Mouse (Mus musculus) forebrain, embryonic 14.5 days (tissue): Measurements from ENCODE around the gene Ccdc84. TPM values are rescaled to one million over a fixed set of nuclear protein-coding genes. Genes with fewer than 3 reads are reported as not detected.
"Not testable (repeated sequence)": the region's sequence is repeated elsewhere in the genome, so short reads cannot be mapped to it uniquely, and the experiment has no call there.

Source experiments
- ATAC-seq: fragments of 200-750 bp; cut with Nextera tagmentation; 2 replicates; pipeline ENCODE4 v1.8.0; 2017; ENCODE audit warnings: mild to moderate bottlenecking, moderate library complexity
- DNase-seq: peaks from one replicate; pipeline ENCODE4 v3.0.0-alpha.2; 2015; ENCODE audit warnings: low spot score
- H3K27ac ChIP-seq: fragments of 300-500 bp; sonication (generic); 2 replicates; pipeline ENCODE4 v1.5.1; 2014; ENCODE audit warnings: low read depth, mild to moderate bottlenecking, control low read depth, low read length, moderate library complexity
- H3K27me3 ChIP-seq: fragments of 300-500 bp; sonication (generic); replicated peaks from 2 replicates; pipeline ENCODE4 v1.6.1; 2014; ENCODE audit warnings: low read length, control low read depth, mixed read lengths; ENCODE audit not compliant: control insufficient read depth, insufficient read depth
- H3K36me3 ChIP-seq: fragments of 300-500 bp; sonication (generic); 2 replicates; pipeline ENCODE4 v1.6.1; 2014; ENCODE audit warnings: low read length, control low read depth; ENCODE audit not compliant: control insufficient read depth, insufficient read depth
- H3K4me1 ChIP-seq: fragments of 300-500 bp; sonication (generic); 2 replicates; pipeline ENCODE4 v1.6.1; 2014; ENCODE audit warnings: antibody characterized with exemption, low read length, control low read depth; ENCODE audit not compliant: control insufficient read depth, insufficient read depth
- H3K4me2 ChIP-seq: fragments of 300-500 bp; sonication (generic); 2 replicates; pipeline ENCODE4 v1.6.1; 2014; ENCODE audit warnings: mild to moderate bottlenecking, control low read depth, low read length
- H3K4me3 ChIP-seq: fragments of 300-500 bp; sonication (generic); 2 replicates; pipeline ENCODE4 v1.5.1; 2014; ENCODE audit warnings: low read depth, low read length, control low read depth
- H3K9ac ChIP-seq: fragments of 300-500 bp; sonication (generic); 2 replicates; pipeline ENCODE4 v1.6.1; 2014; ENCODE audit warnings: mild to moderate bottlenecking, low read length, control low read depth, moderate library complexity
- H3K9me3 ChIP-seq: fragments of 300-500 bp; sonication (generic); replicated peaks from 2 replicates; pipeline ENCODE4 v1.6.1; 2016; ENCODE audit warnings: low read length, control low read depth, mixed read lengths; ENCODE audit not compliant: control insufficient read depth
- WGBS: fragments of 180-500 bp; shearing (Covaris S2); extraction: QIAGEN DNeasy Blood & Tissue Kit; methylation state at CpG from one replicate; pipeline ENCODE4 v1.1.7; 2014; 5-methylcytosine and 5-hydroxymethylcytosine counted together
- polyA plus RNA-seq: library from polyadenylated mRNA; unstranded; fragments of >200 nt; fragmentation: Nextera tagmentation; extraction: Ambion mirVana; gene quantifications from 2 replicates; pipeline ENCODE4 v1.2.1, GENCODE M21; 2014

The Ccdc84 gene
- polyA plus RNA-seq, 1 experiment from 2014 or later, result 21.6 TPM

DNA sequence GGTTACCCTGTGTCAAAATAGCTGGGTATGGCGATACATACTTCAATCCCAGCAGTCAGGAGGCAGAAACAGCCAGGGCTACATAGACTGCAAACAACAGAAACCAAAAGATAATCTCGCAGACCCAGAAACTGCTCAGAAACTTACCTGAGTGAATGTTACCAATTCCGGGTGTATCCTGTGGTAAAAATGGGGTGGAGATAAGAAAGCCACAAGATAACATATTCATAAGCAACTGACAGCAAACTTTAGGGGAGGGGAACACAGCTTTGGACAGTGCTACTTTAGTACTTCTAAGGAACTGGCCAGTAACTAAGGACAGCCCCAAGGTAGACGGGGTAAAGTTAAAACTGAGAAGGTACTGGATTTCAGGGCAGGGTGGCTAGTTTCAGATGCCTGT is 6.1 kb downstream of the Ccdc84 start:
- ATAC-seq, result no peak
- 88% methylated on average over 4 of the region's 4 CpGs for WGBS
- Histone ChIP-seq H3K27me3 (no peaks in the 10 kb centered on the region), H3K27ac (no peak overlapping the region), H3K36me3 (peaks cover 59% of the 10 kb centered on the region), H3K9ac (no peak overlapping the region), H3K9me3 (no peaks in the 10 kb centered on the region), H3K4me2 (no peak overlapping the region), H3K4me1 (peaks cover 11% of the 10 kb centered on the region), H3K4me3 (no peak overlapping the region)
- no peak for DNase-seq

DNA sequence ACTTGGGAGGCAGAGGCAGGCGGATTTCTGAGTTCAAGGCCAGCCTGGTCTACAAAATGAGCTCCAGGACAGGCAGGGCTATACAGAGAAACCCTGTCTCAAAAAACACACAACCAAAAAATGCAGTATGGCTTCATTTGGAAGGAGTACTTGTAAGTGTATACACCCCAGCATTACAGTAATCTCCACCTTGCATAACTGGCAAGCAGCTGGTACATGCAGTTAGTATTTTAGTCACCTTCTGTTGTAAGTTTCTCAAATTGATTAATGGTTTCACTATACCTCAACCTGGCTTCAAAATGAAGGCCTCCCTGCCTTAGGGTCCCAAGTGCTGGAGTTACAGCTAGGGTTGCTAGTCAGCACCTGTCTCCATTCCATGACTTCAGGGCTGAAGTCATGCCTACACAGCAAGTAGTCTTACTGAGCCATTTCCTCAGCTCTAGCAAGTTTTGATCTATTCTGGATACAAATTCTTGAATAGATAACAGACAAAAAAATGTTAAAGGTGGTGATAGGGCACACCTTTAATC is 6.7 kb downstream of the Ccdc84 start:
- Histone ChIP-seq H3K4me3 (no peak overlapping the region), H3K4me1 (peaks cover 7% of the 10 kb centered on the region), H3K9ac (no peak overlapping the region), H3K9me3 (no peaks in the 10 kb centered on the region), H3K4me2 (no peak overlapping the region), H3K36me3 (peaks cover 59% of the 10 kb centered on the region), H3K27me3 (no peaks in the 10 kb centered on the region), H3K27ac (no peak overlapping the region)
- ATAC-seq, result no peak
- 94% methylated on average over 1 of the region's 1 CpGs for WGBS
- no peak for DNase-seq

DNA sequence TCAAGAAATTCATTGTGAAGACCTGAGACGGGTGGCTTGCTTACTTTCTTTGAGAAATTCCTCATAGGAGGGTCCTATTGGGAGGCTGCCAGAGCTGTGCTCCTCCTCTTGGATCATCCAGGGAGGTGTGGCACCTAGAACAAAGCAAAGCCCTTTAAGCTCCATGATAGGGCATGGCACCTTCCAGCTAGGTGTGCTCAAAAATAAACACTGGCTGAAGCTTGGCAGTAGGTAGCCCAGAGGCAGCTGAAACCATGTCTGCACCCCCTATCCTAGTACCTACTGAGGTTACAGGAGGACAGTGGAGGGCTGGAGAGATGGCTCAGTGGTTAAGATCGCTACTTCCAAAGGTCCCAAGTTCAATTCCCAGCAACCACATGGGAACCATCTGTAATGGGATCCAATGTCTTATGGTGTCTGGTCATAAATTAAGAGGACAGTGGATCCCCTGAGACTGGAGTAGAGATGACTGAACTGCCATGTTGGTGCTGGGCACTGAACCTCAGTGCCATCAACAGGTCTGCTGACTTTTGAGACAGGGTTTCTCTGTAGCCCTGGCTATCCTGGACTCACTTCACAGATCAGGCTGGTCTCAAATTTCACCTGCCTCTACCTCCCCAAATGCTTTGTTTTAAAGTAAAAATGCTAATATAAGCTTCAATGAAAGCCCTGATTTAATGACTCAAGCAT is 7.6 kb downstream of the Ccdc84 start:
- 75% methylated on average over 2 of the region's 2 CpGs for WGBS
- H3K9ac ChIP-seq, result no peak overlapping the region
- H3K27ac ChIP-seq, result no peak overlapping the region
- no peak for ATAC-seq
- H3K36me3 ChIP-seq, result peaks cover 59% of the 10 kb centered on the region
- no peaks in the 10 kb centered on the region for H3K9me3 ChIP-seq
- H3K4me2 ChIP-seq, result no peak overlapping the region
- no peaks in the 10 kb centered on the region for H3K27me3 ChIP-seq
- DNase-seq, result no peak
- H3K4me3 ChIP-seq, result no peak overlapping the region
- H3K4me1 ChIP-seq, result peaks cover 10% of the 10 kb centered on the region

DNA sequence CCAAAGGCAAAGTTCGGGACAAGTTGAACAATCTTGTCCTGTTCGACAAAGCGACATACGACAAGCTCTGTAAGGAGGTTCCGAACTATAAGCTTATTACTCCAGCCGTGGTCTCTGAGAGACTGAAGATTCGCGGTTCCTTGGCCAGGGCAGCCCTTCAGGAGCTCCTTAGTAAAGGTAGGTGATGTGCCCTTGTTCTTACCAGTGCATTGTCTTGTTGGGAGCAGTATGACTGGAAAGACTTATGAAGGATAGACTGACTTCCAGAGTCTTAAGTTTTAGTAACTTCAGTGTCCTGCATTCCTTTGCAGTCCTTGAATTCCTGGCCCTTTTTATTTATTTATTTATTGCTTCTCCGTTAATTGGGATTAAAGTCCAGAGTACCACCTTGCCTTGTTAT is 9.7 kb downstream of the Ccdc84 start:
- H3K9me3 ChIP-seq, H3K27ac ChIP-seq, H3K27me3 ChIP-seq, ATAC-seq, DNase-seq, H3K9ac ChIP-seq, H3K4me1 ChIP-seq: not testable (repeated sequence)
- Histone ChIP-seq H3K36me3 (peaks cover 67% of the 10 kb centered on the region), H3K4me2 (peak overlapping the region; percentile 76), H3K4me3 (peak overlapping the region; percentile 81)
- WGBS, result 79% methylated on average over 9 of the region's 9 CpGs

DNA sequence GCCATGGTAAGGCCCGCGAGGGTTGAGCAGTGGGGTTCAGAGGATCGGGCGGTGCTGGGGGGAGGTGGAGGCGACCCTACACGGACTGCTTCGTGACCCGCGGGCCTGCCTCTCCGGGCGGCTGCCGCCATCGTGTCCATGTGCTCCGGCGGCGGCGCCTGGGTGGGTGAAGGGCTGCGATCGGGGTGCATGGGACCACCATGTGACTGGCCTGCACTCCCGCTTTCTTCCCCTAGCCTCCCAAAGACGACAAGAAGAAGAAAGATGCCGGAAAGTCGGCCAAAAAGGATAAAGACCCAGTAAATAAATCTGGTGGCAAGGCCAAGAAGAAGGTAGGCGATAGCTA is 10.6 kb downstream of the Ccdc84 start:
- Histone ChIP-seq H3K9me3 (no peaks in the 10 kb centered on the region), H3K4me3 (peak overlapping the region; percentile 81), H3K4me2 (peak overlapping the region; percentile 76), H3K4me1 (peaks cover 10% of the 10 kb centered on the region), H3K9ac (peak overlapping the region; percentile 80), H3K36me3 (peaks cover 67% of the 10 kb centered on the region), H3K27me3 (no peaks in the 10 kb centered on the region), H3K27ac (peak overlapping the region; percentile 63; the same call in 1 of the 2 replicates)
- WGBS, result under 1% methylated on average over 24 of the region's 24 CpGs
- ATAC-seq (no peak), DNase-seq (no peak)

DNA sequence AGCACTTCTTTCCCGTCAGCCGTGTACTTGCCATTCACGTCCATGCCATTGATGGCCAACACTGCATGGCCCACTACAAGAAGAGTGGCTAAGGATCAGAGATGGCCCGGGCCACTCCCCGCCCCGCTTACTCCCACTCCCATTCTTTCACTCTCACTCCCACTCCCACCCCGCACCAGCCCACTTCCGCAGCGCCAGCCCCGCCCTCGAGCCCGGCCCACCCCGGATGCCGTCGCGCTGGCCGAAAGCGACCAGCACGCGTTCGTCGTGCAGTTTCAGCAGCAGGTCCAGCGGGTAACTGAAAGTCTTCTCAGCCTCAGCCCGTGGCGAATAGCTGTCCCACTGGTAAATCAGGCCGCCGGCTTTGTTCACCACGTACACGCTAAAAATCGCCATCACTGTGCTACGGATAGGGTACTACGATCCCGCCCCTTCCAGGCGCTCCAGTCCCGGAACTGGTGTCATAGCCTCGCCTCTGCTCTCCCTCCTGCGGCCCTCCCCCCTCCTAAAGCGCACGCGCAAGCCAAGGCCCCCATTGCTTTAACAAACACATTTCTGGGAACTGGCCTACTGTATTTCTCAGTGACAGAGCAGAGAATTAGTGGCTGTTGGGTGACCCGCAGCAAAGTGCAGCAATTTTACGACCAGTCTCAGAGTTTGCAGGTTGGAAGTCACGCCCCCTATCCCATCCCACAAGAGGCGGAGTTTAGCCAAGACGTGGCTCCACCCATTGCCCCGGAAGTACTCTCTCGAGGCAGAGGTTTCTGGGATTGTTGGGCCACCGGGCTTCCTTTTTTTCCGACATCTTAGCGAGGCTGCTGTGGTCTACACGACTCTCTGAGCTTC is 11.2 kb downstream of the Ccdc84 start, which contains the start of the genes Rps25 and Trappc4:
Rps25 (plus strand) TSS at position 234 of the 846 bp plus-strand sequence.
Trappc4 (minus strand) TSS at position 695 of the 846 bp plus-strand sequence.
- Histone ChIP-seq H3K27me3 (no peaks in the 10 kb centered on the region), H3K4me2 (peak within 1 kb of the TSS; percentile 76), H3K36me3 (peaks cover 67% of the 10 kb centered on the region), H3K4me3 (peak within 1 kb of the TSS; percentile 81), H3K27ac (peak within 1 kb of the TSS; percentile 95), H3K9me3 (no peaks in the 10 kb centered on the region), H3K4me1 (peaks cover 10% of the 10 kb centered on the region), H3K9ac (peak within 1 kb of the TSS; percentile 80)
- peak; percentile 98 for DNase-seq
- WGBS, result under 1% methylated on average over 50 of the region's 51 CpGs
- peak; percentile 97 for ATAC-seq

DNA sequence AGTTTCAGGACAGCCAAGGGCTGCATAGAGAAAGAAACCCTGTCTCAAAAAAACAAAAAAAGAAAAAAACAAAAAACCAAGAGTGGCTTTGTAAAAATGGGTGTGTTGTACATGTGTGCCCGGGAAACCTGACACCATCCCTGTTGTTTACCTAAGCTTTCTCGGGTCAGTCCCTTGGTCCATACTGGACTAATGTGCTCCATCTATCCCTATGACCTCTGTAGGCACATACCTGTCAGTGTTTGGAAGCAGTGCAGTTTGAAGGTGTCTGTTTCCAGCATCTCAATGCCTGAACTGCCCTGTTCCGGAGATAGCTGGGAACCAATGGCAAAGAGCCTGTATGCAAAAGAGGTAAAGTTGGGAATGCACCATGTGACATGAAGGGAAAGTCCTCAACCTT is 13.4 kb downstream of the Ccdc84 start:
- peaks cover 10% of the 10 kb centered on the region for H3K4me1 ChIP-seq

DNA sequence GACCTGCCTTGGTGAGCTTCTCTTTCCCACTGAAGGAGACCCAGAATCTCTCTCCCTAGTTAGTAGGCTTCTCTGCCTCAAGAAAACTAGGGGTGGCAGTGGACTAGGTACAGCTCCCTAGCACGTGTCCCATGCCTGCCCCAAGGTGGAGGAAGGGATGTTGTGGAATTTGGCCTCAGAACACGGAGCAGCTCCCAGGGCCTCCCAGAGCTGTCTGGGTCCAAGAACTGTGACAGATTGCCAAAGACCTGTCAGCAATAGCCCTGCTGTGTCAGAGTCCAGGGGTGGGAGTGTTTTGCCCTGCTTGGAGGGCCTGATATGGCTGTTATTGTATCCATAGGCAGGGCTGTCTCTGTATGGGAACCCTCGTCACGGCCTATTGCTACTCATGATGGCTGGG is 17.3 kb downstream of the Ccdc84 start:
- no peaks in the 10 kb centered on the region for H3K27me3 ChIP-seq
- no peaks in the 10 kb centered on the region for H3K9me3 ChIP-seq
- H3K4me2 ChIP-seq, result no peak overlapping the region
- peaks cover 8% of the 10 kb centered on the region for H3K4me1 ChIP-seq
- H3K27ac ChIP-seq, result no peak overlapping the region
- 84% methylated on average over 4 of the region's 4 CpGs for WGBS
- H3K9ac ChIP-seq, result no peak overlapping the region
- H3K4me3 ChIP-seq, result no peak overlapping the region
- no peak for DNase-seq
- no peak for ATAC-seq
- H3K36me3 ChIP-seq, result peaks cover 66% of the 10 kb centered on the region

More for the DNA sequence above, 13.4 kb downstream of the Ccdc84 start:
- no peak for DNase-seq
- Histone ChIP-seq H3K27ac (no peak overlapping the region), H3K4me3 (no peak overlapping the region), H3K4me2 (no peak overlapping the region), H3K9ac (no peak overlapping the region), H3K27me3 (no peaks in the 10 kb centered on the region), H3K9me3 (no peaks in the 10 kb centered on the region), H3K36me3 (peaks cover 67% of the 10 kb centered on the region)
- no peak for ATAC-seq
- 91% methylated on average over 3 of the region's 3 CpGs for WGBS

DNA sequence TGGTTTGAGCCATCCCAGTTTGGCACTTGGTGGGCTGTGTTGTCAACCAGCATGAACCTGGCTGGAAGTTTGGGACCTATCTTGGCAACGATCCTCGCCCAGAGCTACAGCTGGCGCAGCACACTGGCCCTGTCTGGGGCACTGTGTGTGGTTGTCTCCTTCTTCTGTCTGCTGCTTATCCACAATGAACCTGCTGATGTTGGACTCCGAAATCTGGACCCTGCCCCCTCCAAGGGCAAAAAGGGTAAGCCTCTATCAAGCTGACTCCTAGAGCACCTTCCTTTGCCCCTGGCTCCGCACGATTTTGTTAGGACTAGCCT is 18.6 kb downstream of the Ccdc84 start:
- ATAC-seq (no peak), DNase-seq (no peak)
- no peaks in the 10 kb centered on the region for H3K27me3 ChIP-seq
- WGBS, result 91% methylated on average over 6 of the region's 6 CpGs
- no peak overlapping the region for H3K27ac ChIP-seq
- H3K9ac ChIP-seq, result no peak overlapping the region
- H3K36me3 ChIP-seq, result peaks cover 57% of the 10 kb centered on the region
- no peak overlapping the region for H3K4me3 ChIP-seq
- H3K4me1 ChIP-seq, result 0 out of 2 replicates have a peak, but pooled peaks cover 6% of the 10 kb centered on the region
- H3K4me2 ChIP-seq, result no peak overlapping the region
- H3K9me3 ChIP-seq, result no peaks in the 10 kb centered on the region
